Mouse (Mus musculus) retina, postnatal 1 day (tissue): ENCODE measurements around the gene Rap1b.

Source experiments
- DNase-seq: peaks from one replicate; pipeline ENCODE4 v3.0.0-alpha.2; 2012

Gene Rap1b

DNA sequence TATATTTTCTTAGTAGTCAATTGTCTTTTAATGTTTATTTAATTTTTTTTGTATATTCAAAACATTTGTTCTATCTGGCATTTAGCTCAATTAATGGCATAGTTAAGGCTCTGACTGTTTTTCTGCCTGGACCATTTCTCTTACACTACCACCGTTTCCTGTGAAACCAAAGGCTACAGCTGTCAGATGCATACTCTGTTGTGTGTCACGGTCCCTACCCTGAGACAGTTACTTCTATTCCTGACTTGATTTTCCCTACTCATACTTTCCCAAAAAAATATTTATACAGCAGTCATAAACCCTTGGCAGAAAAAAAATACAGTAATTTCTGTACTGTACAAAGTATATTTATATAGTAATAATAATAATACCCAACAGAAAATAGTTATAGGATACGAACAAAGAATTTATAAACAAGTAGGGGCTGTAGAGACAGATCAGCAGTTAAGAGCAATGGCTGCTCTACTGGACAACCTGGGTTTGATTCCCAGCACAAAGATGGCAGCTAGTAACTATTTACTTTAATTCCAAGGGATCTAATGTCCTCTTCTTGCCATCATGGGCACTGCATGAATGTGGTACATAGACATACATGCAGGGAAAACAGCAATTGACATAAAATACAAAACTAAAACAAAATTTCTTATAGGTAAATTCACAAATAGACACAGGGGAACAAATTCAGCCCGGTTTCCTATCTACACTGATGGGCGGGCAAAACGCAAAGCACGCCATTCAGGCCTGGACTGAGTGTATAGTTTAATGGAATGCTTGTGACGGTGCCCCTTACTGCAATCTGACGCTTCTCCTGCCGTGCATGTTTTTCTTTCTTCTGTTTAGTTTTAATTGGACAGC is 78.3 kb downstream of the Rap1b start:
- no peak for DNase-seq

DNA sequence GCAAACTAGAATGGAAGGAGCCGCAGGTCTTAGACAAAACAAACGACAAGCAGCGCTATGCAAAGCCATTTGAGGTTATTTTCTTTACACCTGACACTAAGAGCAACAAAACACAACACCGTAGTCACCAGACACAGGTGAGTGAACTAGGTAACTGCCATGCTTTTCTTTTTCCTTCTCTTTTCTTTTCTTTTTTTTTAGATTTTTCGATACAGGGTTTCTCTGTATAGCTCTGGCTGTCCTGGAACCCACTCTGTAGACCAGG is 79.0 kb downstream of the Rap1b start:
- DNase-seq = no peak

DNA sequence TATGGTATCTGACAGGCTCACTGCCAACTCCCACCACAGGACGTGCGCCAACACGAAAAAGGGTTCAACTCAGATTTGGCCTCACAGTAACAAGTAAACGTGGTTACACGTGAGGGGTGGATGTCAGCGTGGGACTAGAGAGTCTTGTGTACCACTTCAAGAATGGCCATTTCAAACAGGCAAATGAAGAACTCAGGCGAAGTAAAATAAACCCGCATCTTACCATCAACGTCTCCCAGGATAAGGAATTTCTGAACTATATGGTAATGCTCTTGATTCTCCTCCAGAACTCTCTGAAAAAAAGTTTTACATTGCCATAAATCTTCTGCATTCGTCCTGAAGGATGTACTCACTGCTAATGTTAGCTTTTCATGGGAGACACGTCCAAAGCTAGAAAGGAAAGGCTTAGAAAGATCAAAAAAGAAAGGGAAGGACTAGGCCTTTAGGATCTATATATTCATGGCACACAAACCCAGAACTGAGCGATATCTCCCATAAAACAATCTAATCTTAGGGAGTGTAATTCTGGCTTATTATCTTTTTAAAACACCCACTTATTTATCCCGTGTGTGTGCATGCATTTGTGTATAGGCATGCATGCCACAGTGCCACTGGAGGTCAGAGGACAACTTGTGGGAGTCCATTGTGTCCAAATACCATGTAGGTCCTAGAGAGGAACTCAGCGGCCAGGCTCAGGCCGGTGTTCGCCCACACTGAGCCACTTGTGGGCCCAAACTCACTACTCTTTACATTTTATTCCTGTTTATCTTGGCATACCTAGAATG is 79.5 kb downstream of the Rap1b start:
- no peak for DNase-seq

DNA sequence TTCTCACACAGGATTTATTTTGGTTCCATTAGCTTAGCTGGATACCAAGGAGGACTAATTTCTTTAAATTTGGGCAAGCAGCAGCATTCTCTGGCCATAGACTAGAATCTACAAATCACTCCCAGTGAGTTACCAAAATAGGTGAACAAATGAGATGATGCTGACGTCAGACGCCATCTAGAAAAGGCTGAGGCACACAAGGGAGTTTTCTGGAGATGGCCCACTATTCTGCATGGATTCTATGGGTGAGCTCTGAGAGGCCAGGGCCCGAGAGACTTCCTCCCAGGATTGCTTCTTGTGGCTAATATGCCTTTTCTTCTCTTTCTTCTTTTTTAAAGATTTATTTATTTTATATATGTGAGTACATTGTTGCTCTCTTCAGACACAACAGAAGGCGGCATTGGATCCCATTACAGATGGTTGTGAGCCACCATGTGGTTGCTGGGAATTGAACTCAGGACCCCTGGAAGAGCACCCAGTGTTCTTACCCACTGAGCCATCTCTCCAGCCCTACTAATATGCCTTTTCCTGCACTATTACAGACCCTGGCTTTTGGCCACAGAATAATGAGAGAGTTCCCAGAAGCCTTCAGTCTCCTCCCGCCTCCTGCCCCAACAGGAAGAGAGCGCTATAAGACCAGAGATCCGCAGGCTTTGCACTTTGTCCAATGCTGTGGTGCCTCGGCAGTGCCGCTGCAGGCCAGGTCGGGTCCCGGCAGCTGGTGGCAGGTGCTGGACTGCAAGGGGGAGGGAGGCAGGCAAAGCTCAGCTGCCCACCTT is 80.5 kb downstream of the Rap1b start:
- DNase-seq = no peak

DNA sequence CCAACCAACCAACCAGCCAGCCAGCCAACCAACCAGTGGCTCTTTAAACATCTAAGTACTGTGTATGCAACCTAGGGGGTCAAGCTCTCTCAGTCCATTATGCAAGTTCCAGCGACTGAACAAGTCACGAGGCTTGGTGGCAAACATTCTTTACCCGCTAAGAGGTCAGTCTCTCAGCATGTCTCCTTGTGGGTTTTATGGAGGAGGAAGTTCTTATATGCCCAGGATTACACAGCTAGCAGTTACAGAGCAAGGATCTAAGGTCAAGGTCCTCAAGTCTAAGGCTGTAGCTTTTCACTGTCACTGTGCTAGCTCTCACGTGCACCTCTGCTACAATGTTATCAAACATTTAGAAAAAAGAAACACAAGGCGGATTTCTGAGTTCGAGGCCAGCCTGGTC is 81.2 kb downstream of the Rap1b start:
- DNase-seq = no peak
